Mouse (Mus musculus): ENCODE measurements around the gene Hist1h2ae.

DNA sequence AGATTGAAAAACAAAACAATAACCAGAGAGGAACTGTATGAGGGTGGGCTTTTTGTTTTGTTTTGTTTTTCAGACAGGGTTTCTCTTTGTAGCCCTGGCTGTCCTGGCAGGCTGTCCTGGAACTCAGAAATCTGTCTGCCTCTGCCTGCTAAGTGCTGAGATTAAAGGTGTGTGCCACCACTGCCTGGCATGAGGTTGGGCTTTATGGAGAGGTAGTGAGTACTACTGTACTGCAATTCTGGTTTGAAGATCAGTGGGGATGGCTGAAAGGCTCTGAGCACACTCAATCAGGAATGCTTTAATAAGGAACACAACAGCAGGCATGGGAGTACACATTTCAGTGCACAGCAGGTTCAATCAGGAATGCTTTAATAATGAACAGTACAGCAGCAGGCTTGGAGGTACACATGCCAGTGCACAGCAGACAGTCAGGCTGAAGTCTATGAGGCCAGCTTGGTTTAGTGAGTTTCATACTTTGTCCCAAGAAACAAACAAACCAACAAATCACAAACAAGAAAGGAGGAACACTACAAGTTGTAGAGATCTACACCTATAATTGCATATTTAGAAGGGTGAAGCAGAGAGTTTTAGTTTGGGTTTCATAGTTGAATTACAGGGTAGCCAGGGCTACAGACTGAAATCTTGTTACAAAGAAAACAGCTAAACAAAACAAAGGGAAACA, 12.5 kb upstream of the Hist1h2ae start:
- no peak for TF ChIP-seq CTCF (IDR thresholded peaks at IDR 0.05; ENCODE audit: low read depth, low read length)
- no peak for TF ChIP-seq POLR2A (IDR thresholded peaks at IDR 0.05; ENCODE audit: extremely low read depth, insufficient read depth, low read length)

Measured in liver, adult 2 months (tissue).